Mouse (Mus musculus): ENCODE data around the gene Sgms2. TPM values are rescaled to one million over a fixed set of nuclear protein-coding genes. Genes with fewer than 3 reads are reported as not detected.
"Not testable (repeated sequence)": the region's sequence is repeated elsewhere in the genome, so short reads cannot be mapped to it uniquely, and the experiment has no call there.

Gene Sgms2
- total RNA-seq, 2 experiments from 2014 or later: 3.3 to 3.9 TPM

DNA sequence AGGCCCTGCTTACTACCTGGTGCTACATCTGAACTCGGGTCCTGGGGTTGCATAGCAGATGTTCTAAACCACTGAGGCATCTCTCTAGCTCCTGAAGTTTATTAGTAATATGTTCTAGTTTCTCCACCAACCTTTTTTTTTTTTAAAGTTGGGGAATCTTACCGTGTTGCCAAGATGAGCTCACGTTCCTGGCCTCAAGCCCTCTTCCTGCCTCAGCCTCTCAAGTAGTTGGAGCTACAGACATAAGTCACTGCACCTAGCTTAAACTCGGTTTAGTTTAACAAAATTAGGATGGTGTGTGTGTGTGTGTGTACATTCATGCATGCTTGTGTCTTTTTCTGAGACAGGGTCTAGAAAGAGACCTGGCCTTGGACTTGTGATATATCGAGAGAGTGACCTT, 132.2 kb downstream of the Sgms2 start:
- DNase-seq (ENCODE audit: low spot score in 2 of 2): no peak

- DNase-seq (ENCODE audit: low spot score in 2 of 2): no peak
Observed at GRCm38 (mm10) chr3:131358205-131358604, 133.0 kb downstream of the Sgms2 start.

DNA sequence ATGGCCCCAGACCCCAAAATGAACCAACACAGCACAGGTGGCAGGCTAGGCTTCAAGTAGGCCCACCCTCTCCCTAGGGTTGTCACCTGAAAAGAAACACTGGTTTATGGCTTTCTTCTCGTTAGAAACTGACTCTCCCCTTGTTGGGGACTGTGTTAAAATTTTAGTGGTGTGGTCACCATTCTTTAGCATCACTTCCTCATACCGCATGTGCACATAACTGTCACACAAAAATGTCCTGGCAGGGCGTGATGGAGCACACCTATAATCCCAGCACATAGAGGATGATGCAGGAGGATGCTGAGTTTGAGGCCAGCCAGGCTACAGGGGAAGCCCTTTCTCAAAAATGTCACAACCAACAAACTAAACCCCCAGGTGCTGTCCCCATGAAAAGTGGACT, 133.6 kb downstream of the Sgms2 start:
- no peak for DNase-seq (ENCODE audit: low spot score in 2 of 2)

GRCm38 (mm10) chr3:131356026-131356425, 135.2 kb downstream of the Sgms2 start:
- DNase-seq (ENCODE audit: low spot score in 2 of 2): no peak

GRCm38 (mm10) chr3:131350539-131350938, 140.7 kb downstream of the Sgms2 start:
- no peak for DNase-seq (ENCODE audit: low spot score in 2 of 2)

GRCm38 (mm10) chr3:131349013-131349412, 142.2 kb downstream of the Sgms2 start:
- DNase-seq (ENCODE audit: low spot score in 2 of 2): no peak

DNA sequence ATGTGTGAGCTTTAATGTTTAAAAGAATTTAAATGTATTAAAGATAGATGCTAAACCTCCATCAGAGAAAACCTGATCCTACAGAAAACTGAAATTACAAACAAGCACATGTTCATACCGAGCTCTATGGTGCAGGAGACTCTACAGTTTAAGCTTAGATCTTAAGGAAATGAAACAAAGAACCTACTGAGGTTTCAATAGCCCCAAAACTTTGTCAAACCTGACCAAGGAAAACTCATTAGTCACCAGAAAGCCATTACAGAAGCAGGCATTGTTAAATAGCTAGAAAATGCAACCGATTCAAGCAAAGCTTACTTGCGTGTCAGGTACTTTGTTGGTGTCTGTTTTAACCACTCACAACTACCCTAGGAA, 142.6 kb downstream of the Sgms2 start:
- no peak for DNase-seq (ENCODE audit: low spot score in 2 of 2)

DNA sequence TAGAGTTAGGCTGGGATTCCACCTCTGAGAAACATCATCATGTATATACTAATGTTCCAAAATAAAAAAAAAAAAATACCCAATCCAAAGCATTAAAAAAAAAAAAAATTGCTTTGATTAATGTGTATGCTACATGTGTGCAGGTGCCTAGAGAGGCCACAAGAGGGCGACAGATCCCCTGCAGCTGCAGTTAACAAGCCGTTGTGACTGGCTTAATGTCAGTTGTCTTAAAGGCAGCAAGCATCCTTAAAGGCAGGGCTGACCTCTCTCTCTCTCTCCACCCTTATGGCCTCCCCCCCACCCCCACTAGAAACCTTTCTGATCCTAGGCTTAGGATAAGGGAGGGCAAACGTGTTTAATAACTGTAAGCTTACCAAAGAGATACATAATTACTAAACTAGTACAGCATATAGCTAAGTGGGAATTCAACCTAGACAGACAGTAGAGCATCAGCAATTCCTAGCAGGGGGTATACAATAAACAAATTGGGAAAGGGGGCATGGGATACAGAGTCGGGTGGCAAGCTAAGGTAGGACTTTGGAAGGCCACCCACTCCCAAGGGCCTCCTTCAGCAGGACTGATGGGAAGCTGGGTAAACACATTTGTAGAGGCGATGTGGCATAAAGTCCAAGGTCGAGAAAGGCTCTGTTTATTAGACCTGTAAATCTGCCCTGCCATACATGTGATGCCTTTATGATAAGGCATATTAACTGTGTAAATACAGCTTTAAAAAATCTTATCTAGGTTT, 143.2 kb downstream of the Sgms2 start:
- DNase-seq (ENCODE audit: low spot score in 2 of 2): peak; percentile 9 to 20

- DNase-seq (ENCODE audit: low spot score in 2 of 2): no peak
Observed at GRCm38 (mm10) chr3:131345903-131346302, 145.3 kb downstream of the Sgms2 start.

DNA sequence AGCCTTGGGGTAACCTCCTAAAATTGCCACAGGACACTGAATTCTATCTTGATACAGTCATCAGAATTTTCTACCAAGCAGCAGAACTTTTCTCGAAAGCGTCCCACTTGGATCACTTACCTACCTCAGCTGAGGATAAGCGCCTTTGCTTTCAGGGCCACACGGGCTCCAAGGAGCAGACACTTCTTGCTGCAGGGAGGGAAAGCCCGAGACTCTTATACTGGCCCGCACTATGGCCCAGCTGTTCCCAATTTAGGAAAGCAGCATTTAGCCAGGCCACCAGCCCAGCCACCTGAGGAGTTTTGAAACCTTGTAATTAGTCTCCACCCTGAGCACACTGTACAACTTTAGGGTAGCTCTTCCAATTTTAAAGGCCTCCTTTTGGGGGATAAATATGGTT, 147.9 kb downstream of the Sgms2 start:
- DNase-seq (ENCODE audit: low spot score in 2 of 2): no peak

GRCm38 (mm10) chr3:131340885-131341284, 150.3 kb downstream of the Sgms2 start:
- DNase-seq (ENCODE audit: low spot score in 2 of 2): no peak

- DNase-seq (ENCODE audit: low spot score in 2 of 2): no peak
Observed at GRCm38 (mm10) chr3:131339280-131339679, 151.9 kb downstream of the Sgms2 start.

GRCm38 (mm10) chr3:131337749-131338148, 153.5 kb downstream of the Sgms2 start:
- DNase-seq (ENCODE audit: low spot score in 2 of 2): not testable (repeated sequence)

DNA sequence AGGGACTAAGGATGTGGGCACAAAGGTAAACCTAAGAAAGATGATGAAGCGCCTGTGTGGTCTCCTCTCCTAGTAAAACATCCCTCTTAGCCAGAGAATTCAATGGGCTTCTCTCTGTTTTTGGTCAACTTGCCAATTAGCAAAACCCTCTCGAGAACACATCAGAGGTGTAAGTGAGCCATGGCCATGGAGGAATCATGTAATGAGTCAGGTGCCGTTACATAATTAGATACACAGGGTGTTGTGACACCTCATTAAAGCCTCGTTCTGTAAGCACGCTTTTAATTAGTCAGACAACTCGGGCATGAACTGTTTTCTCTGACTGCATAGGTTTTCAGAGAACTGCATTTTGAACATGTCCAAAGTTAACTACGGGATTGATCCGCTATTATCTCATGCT, 154.6 kb downstream of the Sgms2 start:
- DNase-seq (ENCODE audit: low spot score in 2 of 2): no peak

DNA sequence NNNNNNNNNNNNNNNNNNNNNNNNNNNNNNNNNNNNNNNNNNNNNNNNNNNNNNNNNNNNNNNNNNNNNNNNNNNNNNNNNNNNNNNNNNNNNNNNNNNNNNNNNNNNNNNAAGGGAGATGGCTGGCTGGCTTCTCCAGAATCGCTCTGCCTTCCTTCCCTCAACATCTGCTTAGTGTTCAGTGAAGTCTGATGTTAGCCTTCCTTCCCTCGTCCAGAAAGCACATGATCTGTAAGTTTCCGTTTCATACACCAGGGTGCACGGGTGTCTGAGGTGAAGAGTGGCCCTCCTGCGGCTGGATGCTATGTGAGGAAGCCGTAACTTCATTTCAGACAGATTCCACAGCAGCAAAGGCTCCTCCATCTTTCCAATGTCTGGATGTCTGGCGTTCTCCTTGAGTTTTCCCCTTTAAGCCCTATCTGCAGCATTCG, 156.1 kb downstream of the Sgms2 start:
- DNase-seq (ENCODE audit: low spot score in 2 of 2): no peak

- no peak for DNase-seq (ENCODE audit: low spot score in 2 of 2)
Observed at GRCm38 (mm10) chr3:131327189-131327588, 164.0 kb downstream of the Sgms2 start.

DNA sequence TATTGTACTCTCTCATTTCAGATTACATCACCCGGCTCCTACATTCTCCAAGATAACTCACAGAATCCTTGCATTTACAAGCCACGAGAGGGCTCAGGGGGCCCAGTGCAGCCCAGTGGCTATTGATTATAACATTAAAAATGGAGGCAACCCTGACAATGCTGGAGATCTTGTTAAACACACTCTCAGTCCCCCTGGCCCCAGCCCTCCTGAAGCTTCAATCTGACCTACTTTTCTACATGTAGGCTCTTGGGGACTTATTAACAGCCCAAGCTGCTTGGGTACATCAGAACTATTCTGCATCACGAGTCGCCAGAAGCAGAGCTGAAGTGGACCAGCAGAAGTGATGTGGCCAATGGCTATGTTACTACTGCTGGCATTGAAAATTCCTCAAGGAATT, 164.6 kb downstream of the Sgms2 start:
- no peak for DNase-seq (ENCODE audit: low spot score in 2 of 2)

DNA sequence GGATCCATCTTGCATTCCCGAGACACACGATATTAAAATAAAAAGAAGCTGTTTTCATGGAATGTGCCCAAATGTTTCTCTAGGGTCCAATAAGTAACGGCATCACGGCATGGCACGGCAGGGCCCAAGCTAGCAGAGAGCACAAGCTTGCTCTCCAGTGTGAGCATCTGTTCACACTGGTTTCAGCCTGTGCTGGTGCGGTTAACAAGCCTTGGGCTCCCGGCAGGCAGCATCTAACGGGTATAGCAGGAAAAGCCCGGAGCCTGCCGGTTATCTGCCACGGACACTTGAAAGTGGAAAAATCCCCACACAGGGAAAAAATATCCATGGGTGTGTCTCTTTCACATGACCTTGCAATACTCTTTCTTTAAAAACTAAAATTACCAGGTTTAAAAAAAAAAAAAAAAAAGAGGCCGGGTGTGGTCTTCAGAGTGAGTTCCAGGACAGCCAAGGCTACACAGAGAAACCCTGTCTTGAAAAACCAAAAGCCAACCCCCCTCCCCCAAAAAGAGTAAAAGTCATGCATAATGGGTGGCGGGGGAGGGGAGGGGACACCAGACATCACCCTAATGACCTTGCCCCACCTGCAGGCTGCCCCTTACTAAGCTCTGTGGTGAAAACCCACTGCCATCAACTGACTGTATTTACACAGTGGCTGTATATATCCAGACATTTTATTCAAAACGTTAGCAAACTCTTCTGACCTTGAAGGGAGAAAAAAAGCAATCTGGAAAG, 169.0 kb downstream of the Sgms2 start:
- DNase-seq (ENCODE audit: low spot score in 2 of 2): no peak

GRCm38 (mm10) chr3:131320184-131320583, 171.0 kb downstream of the Sgms2 start:
- DNase-seq (ENCODE audit: low spot score in 2 of 2): peak; percentile 84 to 88

DNA sequence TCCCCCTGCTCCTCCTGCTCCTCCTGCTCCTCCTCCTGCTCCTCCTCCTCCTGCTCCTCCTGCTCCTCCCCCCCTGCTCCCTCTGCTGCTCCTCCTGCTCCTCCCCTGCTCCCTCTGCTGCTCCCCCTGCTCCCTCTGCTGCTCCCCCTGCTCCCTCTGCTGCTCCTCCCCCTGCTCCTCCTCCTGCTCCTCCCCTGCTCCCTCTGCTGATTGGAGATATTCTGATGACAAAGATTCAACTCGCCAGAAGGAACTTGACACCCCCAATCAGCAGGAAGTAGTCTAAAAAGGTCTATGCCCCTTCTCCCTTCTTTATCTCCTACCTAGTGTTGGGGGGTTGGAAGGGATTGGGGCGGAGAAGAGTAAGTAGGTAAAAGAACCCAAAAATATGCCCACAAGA, 173.0 kb downstream of the Sgms2 start:
- no peak for DNase-seq (ENCODE audit: low spot score in 2 of 2)

GRCm38 (mm10) chr3:131317126-131317525, 174.1 kb downstream of the Sgms2 start:
- no peak for DNase-seq (ENCODE audit: low spot score in 2 of 2)

DNA sequence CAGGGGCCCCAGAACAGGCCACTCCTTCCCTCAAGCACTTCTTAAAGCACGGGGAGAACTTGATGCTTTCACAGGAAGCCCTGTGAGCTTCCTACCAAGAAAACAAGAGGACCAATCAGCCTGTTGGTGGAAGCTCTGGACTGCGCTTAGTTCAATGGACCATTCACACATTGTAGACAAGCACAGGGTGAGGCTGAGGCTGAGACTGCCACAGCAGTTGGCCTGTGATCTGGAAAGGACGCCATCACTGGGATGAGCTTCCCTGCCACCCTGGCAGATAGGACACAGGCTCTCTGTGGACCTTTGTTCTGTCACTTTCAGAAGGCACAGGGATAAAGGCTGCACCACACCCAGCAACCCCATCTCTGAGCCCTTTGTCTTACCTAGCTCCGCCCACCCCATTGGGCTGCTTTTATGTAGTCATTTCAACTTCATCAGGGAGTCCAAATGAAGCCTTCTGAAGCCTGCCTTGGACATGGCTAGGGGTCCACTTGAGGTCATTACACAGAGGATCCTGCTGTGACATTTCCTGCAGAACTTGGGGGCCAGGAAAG, 175.2 kb downstream of the Sgms2 start:
- no peak for DNase-seq (ENCODE audit: low spot score in 2 of 2)

All from layer of hippocampus, postnatal 10 days (tissue).